Mouse (Mus musculus) cerebellum, postnatal 36 days (tissue): ENCODE measurements around the gene Ube2g2.

Experiments
- DNase-seq, 2 experiments: peaks; one replicate each; pipeline ENCODE4 v3.0.0; 2021 to 2022; ENCODE audit warnings: mixed read lengths in 2 of 2

The Ube2g2 gene

GRCm38 (mm10) chr10:77622055-77622988 lies at the start of gene Ube2g2:
Gene Ube2g2 (plus strand): TSS chr10:77622275.
- peak; percentile 91 to 94 for DNase-seq

GRCm38 (mm10) chr10:77573162-77573561 lies 48.9 kb upstream of the Ube2g2 start:
- DNase-seq: no peak

GRCm38 (mm10) chr10:77580027-77580920 lies 41.8 kb upstream of the Ube2g2 start:
- DNase-seq: no peak

GRCm38 (mm10) chr10:77581023-77581407 lies 41.1 kb upstream of the Ube2g2 start:
- no peak for DNase-seq

- peak; percentile 92 to 96 for DNase-seq
Observed at GRCm38 (mm10) chr10:77581408-77582284, 40.4 kb upstream of the Ube2g2 start, which contains the start of gene Pttg1ip. Gene Pttg1ip (plus strand): TSS chr10:77581720.

GRCm38 (mm10) chr10:77582285-77582618 lies 39.8 kb upstream of the Ube2g2 start:
- no peak for DNase-seq

GRCm38 (mm10) chr10:77583795-77584422 lies 38.2 kb upstream of the Ube2g2 start:
- no peak for DNase-seq

- no peak for DNase-seq
Observed at GRCm38 (mm10) chr10:77586637-77587036, 35.4 kb upstream of the Ube2g2 start.

- no peak for DNase-seq
Observed at GRCm38 (mm10) chr10:77587091-77587775, 34.8 kb upstream of the Ube2g2 start.

- DNase-seq: no peak
Observed at GRCm38 (mm10) chr10:77588036-77588435, 34.0 kb upstream of the Ube2g2 start.

GRCm38 (mm10) chr10:77589117-77589516 lies 33.0 kb upstream of the Ube2g2 start:
- DNase-seq: no peak

- no peak for DNase-seq
Observed at GRCm38 (mm10) chr10:77589749-77590148, 32.3 kb upstream of the Ube2g2 start.

- peak; percentile 62 to 69 for DNase-seq
Observed at GRCm38 (mm10) chr10:77590812-77591211, 31.3 kb upstream of the Ube2g2 start.

GRCm38 (mm10) chr10:77591546-77591945 lies 30.5 kb upstream of the Ube2g2 start:
- no peak for DNase-seq

GRCm38 (mm10) chr10:77596060-77596459 lies 26.0 kb upstream of the Ube2g2 start:
- DNase-seq: no peak

- no peak for DNase-seq
Observed at GRCm38 (mm10) chr10:77603021-77603420, 19.1 kb upstream of the Ube2g2 start.

GRCm38 (mm10) chr10:77604111-77604510 lies 18.0 kb upstream of the Ube2g2 start:
- no peak for DNase-seq

GRCm38 (mm10) chr10:77604958-77605357 lies 17.1 kb upstream of the Ube2g2 start:
- DNase-seq: no peak

GRCm38 (mm10) chr10:77605368-77605767 lies 16.7 kb upstream of the Ube2g2 start:
- no peak for DNase-seq

- DNase-seq: peak; percentile 90 to 95
Observed at GRCm38 (mm10) chr10:77605908-77606826, 15.9 kb upstream of the Ube2g2 start, which contains the start of the genes Sumo3 and Gm49325. Gene Sumo3 (plus strand): TSS chr10:77606097. Gene Gm49325 (plus strand): TSS chr10:77606197.
